Mouse (Mus musculus) hindbrain, embryonic 15.5 days (tissue): Measurements from ENCODE around the gene Gadd45b. TPM values are rescaled to one million over a fixed set of nuclear protein-coding genes. Genes with fewer than 3 reads are reported as not detected.

Experiments used
- ATAC-seq: fragments of 200-750 bp; cut with Nextera tagmentation; 2 replicates; pipeline ENCODE4 v1.8.0; 2017; ENCODE audit warnings: low read depth, moderate number of reproducible peaks, moderate TSS enrichment; ENCODE audit not compliant: low FRiP score
- H3K27ac ChIP-seq: fragments of 300-500 bp; sonication (generic); replicated peaks from 2 replicates; pipeline ENCODE4 v1.5.1; 2015; ENCODE audit warnings: mild to moderate bottlenecking, inconsistent platforms
- H3K27me3 ChIP-seq: fragments of 300-500 bp; sonication (generic); 2 replicates; pipeline ENCODE4 v1.6.1; 2015; ENCODE audit warnings: control low read depth, inconsistent platforms
- H3K36me3 ChIP-seq: fragments of 300-500 bp; sonication (generic); 2 replicates; pipeline ENCODE4 v1.6.1; 2015; ENCODE audit warnings: control low read depth, inconsistent platforms
- H3K4me1 ChIP-seq: fragments of 300-500 bp; sonication (generic); replicated peaks from 2 replicates; pipeline ENCODE4 v1.6.1; 2015; ENCODE audit warnings: control low read depth, inconsistent platforms
- H3K4me2 ChIP-seq: fragments of 300-500 bp; sonication (generic); 2 replicates; pipeline ENCODE4 v1.6.1; 2015; ENCODE audit warnings: moderate library complexity, mild to moderate bottlenecking, inconsistent platforms
- H3K4me3 ChIP-seq: fragments of 300-500 bp; sonication (generic); 2 replicates; pipeline ENCODE4 v1.5.1; 2015; ENCODE audit warnings: mild to moderate bottlenecking, inconsistent platforms
- H3K9ac ChIP-seq: fragments of 300-500 bp; sonication (generic); 2 replicates; pipeline ENCODE4 v1.6.1; 2015; ENCODE audit warnings: inconsistent platforms
- H3K9me3 ChIP-seq: fragments of 300-500 bp; sonication (generic); 2 replicates; pipeline ENCODE4 v1.6.1; 2016; ENCODE audit warnings: control low read depth, inconsistent platforms
- whole genome bisulfite sequencing: fragments of 180-500 bp; shearing (Covaris S2); methylation state at CpG from one replicate; pipeline ENCODE4 v1.1.7; 2015; 5-methylcytosine and 5-hydroxymethylcytosine counted together
- polyA plus RNA-seq: library from polyadenylated mRNA; unstranded; fragments of >200 nt; fragmentation: Nextera tagmentation; extraction: Ambion mirVana; gene quantifications from 2 replicates; pipeline ENCODE4 v1.2.1, GENCODE M21; 2015

Gadd45b gene
- 6.9 and 8.5 TPM in 2 replicates for polyA plus RNA-seq

GRCm38 (mm10) chr10:80929299-80930226 is at the start of gene Gadd45b:
Gene Gadd45b (plus strand): TSS chr10:80930073.
- Histone ChIP-seq H3K4me2 (peak within 1 kb of the TSS; percentile 95), H3K36me3 (no peaks in the 10 kb centered on the region), H3K27me3 (peaks cover 34% of the 10 kb centered on the region), H3K9me3 (no peaks in the 10 kb centered on the region), H3K27ac (peak within 1 kb of the TSS; percentile 69), H3K9ac (peak within 1 kb of the TSS; percentile 72), H3K4me1 (peaks cover 52% of the 10 kb centered on the region), H3K4me3 (peak within 1 kb of the TSS; percentile 54)
- WGBS: under 1% methylated on average over 56 of the region's 56 CpGs
- peak; percentile 93 for ATAC-seq

DNA sequence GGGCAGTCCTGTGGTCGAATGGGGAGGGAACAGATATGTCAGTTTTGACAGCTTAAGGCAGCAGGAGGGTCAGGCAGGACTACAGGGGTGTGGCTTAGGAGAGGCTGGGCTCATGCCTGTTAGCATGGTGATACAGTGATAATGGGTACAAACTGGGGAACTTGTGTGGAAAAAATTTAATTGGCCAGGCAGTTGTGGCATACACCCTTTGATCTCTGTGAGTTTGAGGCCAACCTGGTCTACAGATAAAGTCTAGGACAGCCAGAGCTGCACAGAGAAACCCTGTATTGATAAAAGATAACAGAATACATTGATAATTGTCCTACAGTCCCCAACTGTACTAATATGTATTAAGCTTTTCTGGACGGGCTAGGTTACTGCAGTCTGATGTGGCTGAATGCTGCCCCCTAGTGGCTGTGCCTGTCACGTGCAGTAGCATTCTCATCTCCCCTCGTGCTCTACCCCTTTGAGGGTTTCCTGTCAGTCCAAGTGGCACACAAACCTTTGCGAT is 49.7 kb upstream of the Gadd45b start:
- Histone ChIP-seq H3K36me3 (no peaks in the 10 kb centered on the region), H3K4me2 (no peak overlapping the region), H3K9me3 (no peaks in the 10 kb centered on the region), H3K4me1 (no peaks in the 10 kb centered on the region), H3K4me3 (no peak overlapping the region), H3K27ac (no peak overlapping the region), H3K27me3 (no peaks in the 10 kb centered on the region), H3K9ac (no peak overlapping the region)
- 25% methylated on average over 5 of the region's 5 CpGs for WGBS
- peak; percentile 38; the same call in 1 of the 2 replicates for ATAC-seq

DNA sequence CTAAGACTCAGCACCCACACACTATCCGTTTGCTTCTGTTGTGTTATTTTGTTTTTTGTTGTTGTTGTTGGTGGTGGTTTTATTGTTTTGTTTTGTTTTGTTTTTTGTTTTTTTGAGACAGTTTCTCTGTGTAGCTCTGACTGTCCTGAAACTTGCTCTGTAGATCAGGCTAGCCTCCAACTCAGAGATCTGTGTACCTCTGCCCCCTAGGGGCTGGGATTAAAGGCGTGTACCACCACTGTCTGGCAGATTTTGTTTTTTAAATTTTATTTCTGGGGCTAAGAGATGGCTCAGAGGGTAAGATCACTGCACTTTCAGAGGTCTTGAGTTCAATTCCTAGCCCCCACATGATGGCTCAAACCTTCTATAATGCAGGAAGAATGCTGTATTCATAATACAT is 49.0 kb upstream of the Gadd45b start:
- no peak overlapping the region for H3K9ac ChIP-seq
- H3K27me3 ChIP-seq: no peaks in the 10 kb centered on the region
- H3K36me3 ChIP-seq: no peaks in the 10 kb centered on the region
- H3K27ac ChIP-seq: no peak overlapping the region
- no peaks in the 10 kb centered on the region for H3K4me1 ChIP-seq
- H3K4me3 ChIP-seq: no peak overlapping the region
- ATAC-seq: no peak
- no peak overlapping the region for H3K4me2 ChIP-seq
- WGBS: 69% methylated on average over 2 of the region's 2 CpGs
- no peaks in the 10 kb centered on the region for H3K9me3 ChIP-seq

GRCm38 (mm10) chr10:80881301-80881700 is 48.6 kb upstream of the Gadd45b start:
- no peak overlapping the region for H3K4me2 ChIP-seq
- no peak overlapping the region for H3K9ac ChIP-seq
- no peaks in the 10 kb centered on the region for H3K36me3 ChIP-seq
- no peaks in the 10 kb centered on the region for H3K27me3 ChIP-seq
- H3K9me3 ChIP-seq: no peaks in the 10 kb centered on the region
- 26% methylated on average over 10 of the region's 10 CpGs for WGBS
- no peak for ATAC-seq
- no peak overlapping the region for H3K27ac ChIP-seq
- no peaks in the 10 kb centered on the region for H3K4me1 ChIP-seq
- H3K4me3 ChIP-seq: no peak overlapping the region

- no peak for ATAC-seq
- no peaks in the 10 kb centered on the region for H3K36me3 ChIP-seq
- H3K27ac ChIP-seq: no peak overlapping the region
- no peak overlapping the region for H3K9ac ChIP-seq
- 71% methylated on average over 11 of the region's 11 CpGs for WGBS
- no peaks in the 10 kb centered on the region for H3K9me3 ChIP-seq
- no peaks in the 10 kb centered on the region for H3K4me1 ChIP-seq
- H3K27me3 ChIP-seq: peaks cover 9% of the 10 kb centered on the region; the same call in 1 of the 2 replicates
- H3K4me2 ChIP-seq: no peak overlapping the region
- no peak overlapping the region for H3K4me3 ChIP-seq
Observed at GRCm38 (mm10) chr10:80887181-80887580, 42.7 kb upstream of the Gadd45b start.

GRCm38 (mm10) chr10:80895100-80895499 is 34.8 kb upstream of the Gadd45b start:
- ATAC-seq: no peak

GRCm38 (mm10) chr10:80895697-80896096 is 34.2 kb upstream of the Gadd45b start:
- no peak for ATAC-seq
- Histone ChIP-seq H3K4me3 (no peak overlapping the region), H3K27me3 (no peaks in the 10 kb centered on the region), H3K27ac (no peak overlapping the region), H3K4me1 (peaks cover 19% of the 10 kb centered on the region), H3K4me2 (no peak overlapping the region), H3K9me3 (no peaks in the 10 kb centered on the region), H3K36me3 (no peaks in the 10 kb centered on the region), H3K9ac (no peak overlapping the region)
- 81% methylated on average over 6 of the region's 6 CpGs for WGBS

More at GRCm38 (mm10) chr10:80895100-80895499, 34.8 kb upstream of the Gadd45b start:
- no peaks in the 10 kb centered on the region for H3K9me3 ChIP-seq
- H3K9ac ChIP-seq: no peak overlapping the region
- 88% methylated on average over 7 of the region's 7 CpGs for WGBS
- peaks cover 19% of the 10 kb centered on the region for H3K4me1 ChIP-seq
- H3K4me3 ChIP-seq: no peak overlapping the region
- H3K27me3 ChIP-seq: no peaks in the 10 kb centered on the region
- no peaks in the 10 kb centered on the region for H3K36me3 ChIP-seq
- no peak overlapping the region for H3K27ac ChIP-seq
- H3K4me2 ChIP-seq: no peak overlapping the region

DNA sequence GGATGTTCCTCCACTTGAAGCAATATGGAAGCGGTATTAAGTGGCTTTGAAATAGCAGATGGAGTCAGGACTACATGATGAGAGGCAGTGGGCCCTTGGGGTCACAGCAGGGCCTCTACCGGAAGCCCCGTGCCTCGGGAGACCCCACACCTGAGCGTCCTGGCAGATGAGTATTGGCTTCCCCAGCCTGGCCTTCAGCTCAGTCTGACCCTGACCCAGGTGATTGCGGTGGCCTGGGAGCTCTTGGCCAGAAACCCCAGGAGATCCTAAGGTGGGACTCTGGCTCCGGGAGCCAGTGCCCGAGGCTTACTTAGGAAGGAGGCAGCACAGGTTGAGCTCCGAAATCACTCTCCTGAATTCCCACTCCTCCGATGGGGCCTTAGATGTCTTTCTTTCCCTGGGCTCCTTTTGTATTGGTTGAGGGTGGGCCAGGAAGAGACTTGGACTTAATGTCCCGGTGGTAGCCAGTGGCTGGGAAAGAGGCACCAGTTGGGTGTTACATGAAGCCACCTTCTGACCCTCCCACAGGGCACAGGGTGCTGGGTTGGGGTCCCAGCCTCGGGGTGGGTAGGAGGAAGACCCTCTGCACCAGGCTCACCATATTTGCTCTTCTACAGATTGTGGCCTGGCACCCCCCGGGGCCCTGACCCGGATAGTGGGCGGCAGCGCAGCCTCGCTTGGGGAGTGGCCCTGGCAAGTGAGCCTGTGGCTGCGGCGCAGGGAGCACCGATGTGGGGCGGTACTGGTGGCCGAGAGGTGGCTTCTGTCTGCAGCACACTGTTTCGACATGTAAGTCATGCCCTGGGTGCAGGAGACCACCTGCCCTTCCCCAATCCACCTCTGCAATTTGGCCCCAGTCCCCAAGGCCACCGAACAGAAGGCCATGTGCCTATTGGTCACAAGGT is 33.0 kb upstream of the Gadd45b start:
- 74% methylated on average over 24 of the region's 24 CpGs for WGBS
- Histone ChIP-seq H3K9me3 (no peaks in the 10 kb centered on the region), H3K36me3 (0 out of 2 replicates have a peak, but pooled peaks cover under 1% of the 10 kb centered on the region)

DNA sequence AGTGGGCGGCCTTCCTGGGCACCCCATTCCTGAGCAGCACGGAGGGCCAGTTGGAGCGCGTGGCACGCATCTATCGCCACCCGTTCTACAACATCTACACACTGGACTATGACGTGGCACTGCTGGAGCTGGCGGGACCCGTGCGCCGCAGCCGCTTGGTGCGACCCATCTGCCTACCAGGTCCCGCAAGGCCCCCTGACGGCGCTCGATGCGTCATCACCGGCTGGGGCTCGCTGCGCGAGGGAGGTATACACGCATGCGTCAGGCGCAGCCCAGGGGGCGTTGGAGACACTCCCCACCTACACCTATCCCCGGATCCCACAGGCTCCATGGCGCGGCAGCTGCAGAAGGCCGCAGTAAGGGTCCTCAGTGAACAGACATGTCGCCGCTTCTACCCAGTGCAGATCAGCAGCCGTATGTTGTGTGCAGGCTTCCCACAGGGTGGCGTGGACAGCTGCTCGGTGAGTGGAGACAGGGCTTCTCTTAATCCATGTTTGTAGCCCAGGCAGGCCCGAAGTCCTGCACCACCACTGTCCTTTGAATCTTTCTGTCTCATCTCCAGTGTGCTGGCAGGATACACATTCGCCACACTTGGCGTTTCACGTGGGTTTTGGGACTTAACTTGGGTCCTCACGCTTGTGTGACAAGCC is 31.9 kb upstream of the Gadd45b start:
- Histone ChIP-seq H3K4me3 (no peak overlapping the region), H3K27ac (no peak overlapping the region), H3K4me2 (peak overlapping the region; percentile 20; the same call in 1 of the 2 replicates), H3K9ac (no peak overlapping the region), H3K27me3 (no peaks in the 10 kb centered on the region), H3K36me3 (peaks cover 10% of the 10 kb centered on the region), H3K9me3 (no peaks in the 10 kb centered on the region), H3K4me1 (peaks cover 19% of the 10 kb centered on the region)
- WGBS: 34% methylated on average over 41 of the region's 41 CpGs
- no peak for ATAC-seq

More for the DNA sequence above, 33.0 kb upstream of the Gadd45b start:
- Histone ChIP-seq H3K4me1 (peaks cover 19% of the 10 kb centered on the region), H3K27me3 (no peaks in the 10 kb centered on the region), H3K27ac (no peak overlapping the region), H3K4me3 (no peak overlapping the region), H3K9ac (no peak overlapping the region), H3K4me2 (no peak overlapping the region)
- no peak for ATAC-seq

DNA sequence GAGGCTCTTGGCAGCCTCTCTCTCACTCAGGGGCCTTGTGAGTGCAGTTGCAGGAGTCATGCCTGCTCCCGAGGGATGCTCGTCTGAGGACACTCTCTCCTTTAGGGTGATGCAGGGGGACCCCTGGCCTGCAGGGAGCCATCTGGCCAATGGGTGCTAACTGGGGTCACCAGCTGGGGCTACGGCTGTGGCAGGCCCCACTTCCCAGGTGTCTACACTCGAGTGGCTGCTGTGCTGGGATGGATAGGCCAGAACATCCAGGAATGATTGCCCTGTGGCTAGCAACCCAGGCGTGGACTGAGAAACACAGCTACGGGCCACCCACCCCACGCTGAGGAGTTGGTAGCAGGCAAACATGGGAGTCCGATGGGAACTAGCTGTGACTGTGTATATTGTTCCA is 30.8 kb upstream of the Gadd45b start:
- ATAC-seq: no peak
- Histone ChIP-seq H3K4me1 (peaks cover 19% of the 10 kb centered on the region), H3K9ac (no peak overlapping the region; the same call in 1 of the 2 replicates), H3K9me3 (no peaks in the 10 kb centered on the region), H3K27me3 (no peaks in the 10 kb centered on the region), H3K36me3 (peaks cover 20% of the 10 kb centered on the region), H3K4me3 (peak overlapping the region; percentile 83), H3K27ac (no peak overlapping the region), H3K4me2 (peak overlapping the region; percentile 89)
- 91% methylated on average over 8 of the region's 8 CpGs for WGBS

- peak overlapping the region; percentile 83 for H3K4me3 ChIP-seq
- H3K4me2 ChIP-seq: peak overlapping the region; percentile 89
- peak; percentile 24 for ATAC-seq
- H3K36me3 ChIP-seq: peaks cover 27% of the 10 kb centered on the region
- WGBS: 16% methylated on average over 25 of the region's 25 CpGs
- peaks cover 19% of the 10 kb centered on the region for H3K4me1 ChIP-seq
- no peaks in the 10 kb centered on the region for H3K9me3 ChIP-seq
- peak overlapping the region; percentile 86 for H3K9ac ChIP-seq
- no peaks in the 10 kb centered on the region for H3K27me3 ChIP-seq
- H3K27ac ChIP-seq: peak overlapping the region; percentile 92
Observed at GRCm38 (mm10) chr10:80899591-80900317, 30.1 kb upstream of the Gadd45b start.
